Mouse (Mus musculus) mesoderm, embryonic 11.5 days (tissue): ENCODE results near the gene Gak.
A peak's percentile ranks its signal among the peaks of the same experiment; 100 is the strongest.

ENCODE experiments used
- DNase-seq: peaks from one replicate; pipeline ENCODE4 v3.0.0-alpha.2; 2012; ENCODE audit warnings: low read depth, low spot score

Gene Gak

DNA sequence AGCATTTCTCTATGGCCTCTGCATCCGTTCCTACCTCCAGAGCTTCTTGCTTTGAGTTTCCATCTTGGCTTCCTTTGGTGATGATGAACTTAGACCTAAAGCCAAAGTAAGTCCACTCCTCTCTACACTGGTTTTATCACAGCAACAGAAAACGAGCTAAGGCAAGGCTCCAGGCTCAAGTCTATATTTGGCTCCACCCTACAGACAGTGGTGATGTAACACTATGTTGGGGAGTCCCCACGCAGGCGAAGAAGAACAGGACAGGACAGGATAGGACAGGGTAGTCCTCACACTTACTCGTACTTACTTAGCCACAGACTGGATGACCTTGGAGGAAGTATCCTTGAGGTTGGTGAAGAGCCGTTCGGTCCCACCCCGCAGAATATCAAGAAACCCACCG lies 27.0 kb downstream of the Gak start:
- DNase-seq: no peak

DNA sequence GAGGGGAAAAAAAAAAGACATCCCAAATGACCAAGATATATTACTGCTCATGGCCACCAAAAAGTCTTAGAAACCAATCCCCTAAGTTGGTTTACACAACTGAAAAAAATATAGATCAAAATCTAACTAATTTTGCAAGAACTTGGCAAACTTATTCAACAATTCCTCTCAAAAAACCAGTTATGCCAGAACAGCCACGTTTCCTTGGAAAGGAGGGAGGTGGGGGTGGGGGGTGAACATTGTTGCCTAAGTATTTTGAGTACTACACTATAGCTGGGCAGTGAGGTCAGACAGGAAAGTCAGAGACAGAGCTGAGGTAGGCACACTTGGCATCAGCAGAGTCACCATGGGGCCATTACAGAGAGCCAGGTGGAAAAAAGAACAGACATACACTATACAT lies 29.6 kb downstream of the Gak start:
- no peak for DNase-seq

DNA sequence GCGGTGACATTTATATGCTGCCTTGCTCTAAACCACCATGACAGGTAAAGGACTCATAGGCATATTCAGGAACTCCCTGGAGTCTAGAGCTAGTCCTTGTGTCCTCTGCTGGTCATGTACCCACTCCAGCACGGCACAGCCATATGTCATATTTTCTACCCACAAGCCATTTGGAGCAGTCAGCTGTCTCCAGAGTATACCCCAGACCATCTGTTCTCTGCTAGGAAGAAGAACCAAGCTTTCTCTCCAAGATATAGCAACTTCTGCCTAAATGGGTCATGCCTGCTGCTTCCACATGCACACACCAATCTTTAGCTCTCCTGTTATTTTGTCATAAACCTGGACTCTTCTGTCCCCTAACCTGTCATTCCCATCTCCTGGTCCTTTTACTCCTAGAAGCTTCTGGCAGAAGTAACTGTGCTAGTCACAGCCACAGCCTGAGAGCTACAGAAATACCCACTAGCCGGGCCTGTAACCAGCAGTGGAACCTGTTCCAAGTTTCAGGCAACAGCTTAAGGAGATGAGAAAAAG lies 48.1 kb downstream of the Gak start:
- no peak for DNase-seq

DNA sequence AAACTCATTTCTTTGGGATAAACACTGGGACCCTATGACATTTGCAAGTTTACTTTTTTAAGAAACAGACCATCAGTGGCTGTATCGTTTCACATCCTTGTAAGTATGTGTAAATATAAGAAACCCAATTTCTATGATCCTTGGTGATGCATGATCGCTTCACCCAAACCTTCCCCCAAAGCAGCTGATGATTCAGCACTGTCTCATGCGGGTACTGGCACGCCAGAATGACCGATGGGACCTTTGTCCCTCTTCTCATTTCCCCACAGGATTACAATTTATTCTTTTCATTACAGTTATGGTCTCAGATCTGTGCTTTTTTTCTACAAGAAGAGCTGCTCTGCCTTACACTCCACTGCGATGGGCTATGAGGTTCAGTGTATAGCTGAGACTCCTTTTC lies 56.5 kb downstream of the Gak start:
- DNase-seq: no peak

DNA sequence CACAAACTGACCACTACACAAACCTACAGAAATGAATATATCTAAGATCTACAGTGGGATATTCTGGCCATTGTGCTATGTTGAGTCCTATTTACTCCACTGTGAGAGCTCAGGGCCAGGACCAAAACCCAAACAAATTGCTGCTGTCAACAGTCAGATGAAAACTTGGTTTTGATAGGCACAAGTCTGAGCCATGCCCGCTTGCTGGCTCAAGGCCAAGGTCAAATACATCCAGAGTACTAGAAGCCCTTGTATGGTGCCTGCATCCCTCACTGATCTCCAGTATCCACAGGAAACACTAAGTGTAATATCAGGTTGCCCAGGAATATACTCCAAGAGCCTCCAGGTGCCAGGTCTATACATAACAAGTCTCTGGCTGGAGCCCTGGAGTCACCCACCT lies 58.6 kb downstream of the Gak start:
- DNase-seq: no peak

DNA sequence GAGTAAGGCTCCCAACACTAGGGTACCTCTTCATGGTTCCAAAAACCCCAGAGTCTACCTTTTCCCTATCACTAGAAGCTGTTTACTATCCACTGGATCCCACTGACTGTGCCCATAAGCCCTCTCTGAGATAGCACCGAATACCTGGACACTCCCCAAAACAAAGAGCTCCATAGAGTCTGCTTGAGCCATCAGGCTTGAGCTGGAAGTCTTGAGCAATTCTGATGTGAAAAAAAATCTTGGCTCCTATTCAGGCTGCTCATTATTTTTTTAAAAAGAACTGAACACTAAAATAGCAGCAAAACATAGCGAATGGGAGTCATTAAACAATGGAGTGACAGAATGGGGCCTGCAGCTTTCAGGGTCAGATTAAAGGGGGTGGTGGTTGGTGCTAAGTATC lies 62.5 kb downstream of the Gak start:
- DNase-seq: no peak

DNA sequence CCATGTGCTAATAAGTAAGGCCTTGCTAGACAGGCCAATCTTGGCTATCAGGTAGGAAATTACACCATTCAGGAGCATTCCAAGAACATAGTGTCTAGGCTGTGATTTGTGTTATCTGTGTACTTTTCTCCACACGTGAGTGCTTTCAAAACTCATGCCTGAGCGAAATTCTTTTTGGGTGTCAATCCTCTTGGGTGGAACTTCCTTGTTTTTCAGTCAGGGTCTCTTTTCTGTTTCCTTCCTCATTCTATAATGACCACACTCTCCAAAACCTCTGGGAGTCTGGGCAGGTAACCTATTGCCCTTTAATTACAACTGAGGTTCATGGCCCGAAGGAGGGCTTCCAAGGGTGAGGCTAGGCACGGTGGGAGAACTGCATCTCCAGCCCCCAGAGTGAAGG lies 63.0 kb downstream of the Gak start:
- DNase-seq: no peak

DNA sequence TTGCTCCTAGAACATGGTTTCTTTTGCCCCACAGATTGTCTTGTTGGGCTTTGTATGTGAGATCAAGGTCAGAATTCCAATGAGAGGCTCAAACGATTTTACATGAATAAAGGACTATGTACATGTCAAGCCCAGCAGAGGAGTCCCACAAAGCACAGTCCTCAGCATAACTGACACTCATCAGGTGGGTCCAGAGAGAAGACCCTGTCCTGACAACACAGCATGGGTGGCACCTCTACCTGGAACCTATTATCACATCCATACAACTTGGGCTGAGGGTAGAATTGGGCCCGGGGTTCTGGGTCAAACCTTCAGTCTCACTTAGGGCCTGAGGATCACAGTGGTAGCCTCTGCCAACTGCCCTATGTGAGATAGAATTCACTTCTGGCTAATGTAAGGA lies 64.2 kb downstream of the Gak start:
- no peak for DNase-seq

DNA sequence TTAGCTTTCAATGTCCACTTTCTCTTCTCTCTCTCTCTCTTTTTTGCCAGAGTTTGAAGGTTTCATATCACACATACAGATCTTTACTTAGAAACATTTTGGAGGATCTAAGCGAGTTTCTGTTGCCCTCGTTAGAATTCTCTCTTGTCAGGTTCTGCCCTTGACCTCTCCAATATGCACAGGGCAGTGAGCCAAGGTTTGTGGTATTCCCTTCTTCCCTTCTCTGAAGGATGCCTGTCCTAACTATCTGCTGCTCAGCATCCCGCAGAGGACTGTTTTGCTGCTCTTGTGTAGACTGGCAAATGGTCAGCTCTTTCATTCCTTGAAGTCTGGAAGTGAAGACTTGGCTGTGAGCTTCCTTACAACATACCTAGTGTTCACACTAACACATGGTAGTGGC lies 65.2 kb downstream of the Gak start:
- DNase-seq: no peak

DNA sequence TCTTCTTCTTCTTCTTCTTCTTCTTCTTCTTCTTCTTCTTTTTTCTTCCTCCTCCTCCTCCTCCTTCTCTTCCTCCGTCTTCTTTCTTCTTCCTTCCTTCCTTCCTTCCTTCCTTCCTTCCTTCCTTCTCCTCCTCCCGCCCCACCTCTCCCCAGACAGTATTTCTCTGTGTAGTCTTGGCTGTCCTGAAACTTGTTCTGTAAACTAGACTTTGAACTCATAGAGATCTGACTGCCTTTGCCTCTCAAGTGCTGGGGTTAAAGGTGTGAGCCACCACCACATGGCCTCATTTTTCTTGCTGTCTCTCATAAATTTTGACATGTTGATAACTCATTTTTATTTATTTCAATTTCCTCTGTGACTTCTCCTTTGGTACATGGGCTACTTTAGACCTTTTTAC lies 67.1 kb downstream of the Gak start:
- no peak for DNase-seq

DNA sequence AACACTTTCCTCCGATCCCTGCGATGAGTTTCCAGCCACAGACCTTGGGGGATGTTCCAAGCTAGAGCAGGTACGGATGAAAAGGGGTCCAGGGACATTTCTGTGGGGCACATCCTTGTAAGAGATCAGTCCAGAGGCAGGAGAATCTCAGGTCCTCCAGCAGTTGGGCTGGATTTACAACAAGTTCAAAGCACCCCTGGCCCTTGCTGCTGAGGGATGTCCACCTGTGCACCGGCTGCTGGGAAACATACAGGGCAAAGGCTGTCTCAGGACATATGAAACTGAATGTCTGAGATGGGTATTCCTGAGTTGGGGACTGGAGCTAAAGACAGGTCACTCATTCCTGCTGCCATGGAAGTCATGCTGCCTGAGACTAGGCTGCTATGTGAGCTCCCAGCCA lies 72.6 kb downstream of the Gak start:
- DNase-seq: no peak

DNA sequence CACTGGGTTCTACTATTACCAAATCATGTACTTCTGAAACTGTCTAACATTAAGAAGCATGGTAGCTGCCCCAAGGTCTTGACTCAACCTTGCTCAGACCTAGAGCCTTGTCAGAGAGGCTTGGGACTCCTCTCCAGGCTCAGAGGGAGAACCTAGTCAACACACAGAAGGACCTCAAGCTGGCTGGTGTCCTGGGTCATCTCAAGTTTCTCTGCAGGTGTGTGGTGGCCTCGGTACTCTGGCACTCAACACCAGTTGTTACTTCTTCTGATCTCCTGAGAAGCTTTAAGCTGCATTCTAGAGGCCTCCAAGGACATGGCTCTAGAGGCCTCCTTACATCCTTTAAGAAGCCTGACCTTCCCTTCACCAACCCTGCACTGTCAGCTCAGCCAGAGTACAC lies 75.5 kb downstream of the Gak start:
- no peak for DNase-seq

DNA sequence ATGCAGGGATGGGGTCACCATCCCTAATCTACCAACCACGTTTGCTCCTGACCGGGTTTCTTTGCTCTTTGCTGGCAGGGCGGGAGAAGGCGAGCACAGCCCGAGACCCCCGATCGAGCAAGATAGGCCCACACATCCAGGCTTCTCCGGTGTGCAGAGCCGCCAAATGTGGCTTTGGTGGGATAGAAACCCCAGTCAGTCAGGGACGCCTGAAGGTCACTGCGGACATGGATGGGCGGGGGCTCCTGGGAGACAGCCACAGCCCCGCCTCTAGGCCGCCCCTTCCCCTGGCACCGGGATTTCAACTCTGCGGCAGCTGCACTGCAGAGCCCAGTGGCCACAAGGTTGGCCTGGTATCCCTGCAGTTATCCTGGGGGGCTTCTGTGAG lies 79.4 kb downstream of the Gak start:
- DNase-seq: peak; percentile 7

DNA sequence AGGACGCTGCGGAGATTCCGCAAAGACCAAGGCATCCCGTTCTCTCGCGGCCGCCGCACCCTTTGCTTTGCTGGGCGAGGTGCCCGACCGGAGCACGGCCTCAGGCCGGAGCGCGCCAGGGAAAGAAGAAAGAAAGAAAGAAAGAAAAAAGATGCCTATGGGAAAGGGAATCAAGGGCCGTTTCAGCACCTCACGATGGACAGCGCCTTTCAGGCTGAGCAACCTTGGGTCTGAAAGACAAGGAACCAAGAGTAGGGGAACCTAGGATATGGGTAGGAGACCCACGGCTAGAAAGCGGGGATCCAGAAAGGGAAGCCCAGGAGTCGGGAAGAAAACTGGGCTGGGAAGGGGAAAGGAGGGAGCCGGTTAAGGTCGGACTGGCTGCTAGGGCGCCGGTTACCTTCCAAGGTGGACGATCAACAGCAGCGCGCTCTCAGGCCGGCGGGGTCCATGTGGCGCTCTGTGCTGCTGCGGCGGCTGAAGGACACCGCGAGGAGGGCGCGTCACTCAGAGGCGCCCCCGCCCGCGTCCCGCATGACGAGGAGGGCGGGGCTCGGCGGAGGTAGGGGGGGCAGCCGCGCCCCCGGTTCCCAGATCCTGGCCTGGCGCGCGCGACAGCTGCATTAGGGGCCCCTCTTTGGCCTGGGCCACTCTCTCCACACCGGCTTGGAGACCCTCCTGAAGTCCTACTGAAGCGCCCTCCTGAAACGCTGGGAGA lies 79.9 kb downstream of the Gak start, which contains the start of gene Cplx1:
Cplx1 (minus strand) TSS at position 536 of the 718 bp plus-strand sequence.
- DNase-seq: peak; percentile 84

DNA sequence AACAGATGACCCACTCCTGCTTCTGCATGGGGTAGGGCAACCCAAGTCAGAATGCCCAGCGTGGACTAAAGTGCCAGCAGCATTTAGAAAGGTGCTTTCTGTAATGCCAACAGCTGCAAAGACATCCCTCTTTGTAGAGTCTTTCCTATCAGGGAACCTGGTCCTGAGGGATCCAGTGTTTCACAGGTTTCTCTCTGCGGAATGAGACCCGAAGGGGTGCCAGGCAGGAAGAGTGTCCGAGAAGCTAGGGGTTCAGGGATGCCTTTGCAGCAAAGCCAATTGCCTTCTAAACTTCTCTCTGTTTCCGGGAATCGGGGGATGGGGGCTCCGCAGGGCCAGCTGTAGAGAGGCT lies 80.4 kb downstream of the Gak start:
- DNase-seq: no peak

DNA sequence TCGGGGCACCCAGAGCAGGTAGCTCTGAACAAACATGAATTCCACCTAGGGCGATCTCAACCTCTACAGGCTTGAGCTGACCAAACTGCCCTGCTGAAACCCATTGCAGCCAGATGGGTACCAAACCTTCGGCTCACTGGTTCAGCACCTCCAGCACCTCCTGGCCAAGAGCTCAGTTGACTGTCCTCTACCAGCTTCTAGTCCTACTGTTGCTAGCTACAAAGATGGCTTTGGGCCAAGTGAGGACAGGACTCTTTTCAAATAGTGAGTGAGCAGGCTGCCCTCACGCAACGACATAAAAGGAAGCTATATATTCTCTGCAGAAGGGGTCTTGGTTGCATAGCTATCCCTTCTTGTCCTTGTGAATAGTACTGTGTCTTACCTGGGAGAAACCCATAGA lies 81.9 kb downstream of the Gak start:
- DNase-seq: no peak

DNA sequence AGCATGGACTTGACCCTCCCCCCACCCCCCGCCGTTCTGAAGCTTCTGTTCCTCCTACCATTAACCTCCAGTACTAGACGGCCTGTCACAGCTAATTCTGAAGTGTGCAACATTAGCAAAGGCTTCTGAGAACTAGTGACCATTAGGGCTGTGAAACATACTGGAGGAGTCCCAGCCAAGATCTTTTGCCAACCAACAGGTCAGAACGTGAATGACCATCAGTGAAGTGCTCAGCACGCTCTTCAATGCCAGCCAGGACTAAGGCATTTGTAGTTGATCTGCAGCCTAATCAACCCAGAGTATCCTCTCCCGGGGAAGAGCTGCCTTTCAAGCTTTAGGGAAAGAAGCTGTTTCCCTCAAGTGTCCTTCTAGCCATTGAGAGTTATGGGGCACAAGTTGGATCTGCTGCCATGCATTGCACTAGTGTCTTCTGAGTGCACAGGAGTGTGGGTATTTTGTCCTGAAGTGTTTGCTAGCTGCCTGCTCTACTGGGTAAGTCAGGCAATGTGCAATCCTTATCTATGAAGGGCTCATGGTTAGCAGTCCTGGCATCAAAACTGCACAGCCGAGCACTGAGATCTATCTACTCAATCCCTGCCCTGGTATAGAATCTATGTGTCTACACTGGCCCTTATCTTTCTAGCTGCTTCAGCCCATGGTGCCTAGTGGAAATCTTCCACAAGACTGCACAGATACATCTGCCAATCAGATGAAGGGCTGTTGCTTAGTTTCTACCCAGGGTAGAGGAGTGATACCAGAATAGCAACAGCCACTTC lies 85.9 kb downstream of the Gak start:
- DNase-seq: no peak

DNA sequence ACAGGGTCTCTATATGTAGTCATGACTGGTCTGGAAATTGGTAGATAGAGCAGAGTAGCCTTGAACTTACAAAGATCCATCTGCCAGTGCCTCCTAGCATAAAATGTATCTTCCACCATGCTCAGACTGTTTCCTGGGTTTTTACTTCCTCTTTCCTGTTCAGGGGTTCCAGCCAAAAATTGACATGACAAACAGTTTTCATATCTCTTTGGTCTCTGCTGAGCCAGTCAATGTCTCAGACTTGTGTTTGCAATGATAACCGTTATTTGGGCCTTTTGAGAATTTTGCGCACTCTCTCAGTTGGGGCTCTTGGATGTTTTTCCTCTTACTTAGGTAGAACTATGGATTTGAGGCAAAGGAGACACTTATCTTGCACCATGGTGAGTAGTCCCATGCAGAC lies 95.4 kb downstream of the Gak start:
- DNase-seq: no peak

DNA sequence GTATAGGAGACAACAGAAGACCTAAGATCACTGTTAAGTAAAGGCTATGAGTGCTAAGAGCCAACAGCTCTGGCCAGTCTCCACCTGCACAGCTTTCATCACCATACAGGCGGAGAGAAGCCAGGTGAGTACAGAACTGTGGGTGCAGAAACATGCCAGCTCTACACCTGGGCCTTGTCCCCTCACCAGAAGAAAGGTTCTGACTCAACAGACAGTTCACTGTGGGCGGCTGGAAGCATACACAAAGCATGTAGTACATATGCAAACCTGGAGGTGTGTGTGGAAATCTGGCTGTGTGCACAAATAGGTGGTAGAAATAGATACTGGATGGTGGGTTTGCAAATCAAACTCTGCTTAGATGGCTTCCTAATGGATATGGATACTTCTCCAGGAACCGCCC lies 107.0 kb downstream of the Gak start:
- DNase-seq: no peak

DNA sequence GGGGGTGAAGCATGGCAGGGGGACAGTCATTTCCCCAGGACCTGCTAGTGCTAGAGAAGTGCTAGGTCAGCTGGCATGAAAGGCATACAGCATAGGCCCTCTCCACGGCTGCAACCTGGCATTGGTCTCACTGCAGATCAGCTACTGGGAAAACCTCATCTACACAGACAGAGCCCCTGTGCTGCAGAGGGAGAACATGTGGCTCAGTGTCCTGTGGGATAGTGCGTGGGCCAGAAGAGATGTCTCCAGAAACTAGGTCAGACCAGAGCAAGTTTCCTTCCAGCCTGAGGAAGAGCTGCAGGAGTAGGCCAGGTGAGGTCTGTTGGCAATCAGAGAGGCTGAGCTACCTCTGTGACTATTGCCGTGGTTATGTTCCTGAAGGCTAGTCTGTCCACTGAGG lies 107.7 kb downstream of the Gak start:
- no peak for DNase-seq

DNA sequence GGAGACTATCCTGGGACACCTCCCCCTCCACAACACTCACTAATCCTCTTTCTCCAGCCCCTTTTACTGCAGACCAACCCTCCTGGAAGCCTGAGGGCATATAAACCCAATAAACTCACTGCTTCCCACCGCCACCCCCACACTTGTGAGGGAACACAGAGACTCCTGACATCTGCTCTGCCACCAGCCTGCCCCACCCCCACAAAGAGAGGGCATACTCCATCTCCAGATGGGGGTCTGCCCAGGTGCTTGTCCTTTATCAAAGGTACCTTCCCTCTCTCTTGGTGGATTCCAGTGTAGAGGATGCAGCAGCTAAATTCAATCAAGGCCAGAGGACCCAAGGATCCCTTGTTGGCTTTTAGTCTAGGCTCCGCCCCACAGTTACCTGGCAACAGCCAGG lies 108.5 kb downstream of the Gak start:
- DNase-seq: no peak

DNA sequence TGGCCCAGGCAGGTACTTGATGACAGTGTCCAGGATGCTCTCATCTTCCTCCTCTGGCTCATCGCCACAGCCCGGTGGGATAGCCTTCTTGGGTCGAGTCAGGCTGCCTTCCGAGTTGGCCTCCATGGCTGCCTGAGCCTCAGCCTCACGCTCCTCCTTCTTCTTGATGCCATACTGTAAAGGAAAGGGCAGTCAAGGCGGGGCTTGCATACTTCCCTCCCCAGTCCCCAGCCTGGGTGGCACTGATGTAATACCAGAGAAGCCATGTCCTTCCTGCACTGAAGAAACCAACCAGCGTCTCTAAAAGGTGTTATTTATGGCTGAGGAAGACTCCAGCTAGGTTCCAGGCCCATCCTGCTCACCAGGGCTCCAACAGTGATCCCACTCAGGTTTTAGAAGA lies 109.4 kb downstream of the Gak start:
- DNase-seq: no peak
